Mouse (Mus musculus) layer of hippocampus, adult 18-20 months (tissue): Measurements from ENCODE around the gene Fbxo47. TPM values are rescaled to one million over a fixed set of nuclear protein-coding genes. Genes with fewer than 3 reads are reported as not detected.

ENCODE experiments used
- DNase-seq, 2 experiments: peaks; one replicate each; pipeline ENCODE4 v3.0.0; 2022; ENCODE audit warnings: low spot score in 2 of 2
- long read RNA-seq: library from polyadenylated mRNA; stranded (forward); transcript quantifications from one replicate; pipeline ENCODE4 v2.0.0, GENCODE M21; 2021
- total RNA-seq, 2 experiments: library from RNA; stranded (reverse); gene quantifications; 2 replicates each; pipeline ENCODE4 v1.2.3; 2021

Gene Fbxo47
- 1 to 10 TPM; 1.6 to 2.6 TPM for total RNA-seq
- long read RNA-seq, partial matches to known transcripts, result 0 of 5 reads
- long read RNA-seq, other reads (novel, unspliced or antisense), result 5 of 5 reads

- DNase-seq, result peak; percentile 95 to 97
Measured at GRCm38 (mm10) chr11:97883918-97884600, at the start of gene Fbxo47. TSS of gene Fbxo47 (minus strand) at chr11:97884154.

DNA sequence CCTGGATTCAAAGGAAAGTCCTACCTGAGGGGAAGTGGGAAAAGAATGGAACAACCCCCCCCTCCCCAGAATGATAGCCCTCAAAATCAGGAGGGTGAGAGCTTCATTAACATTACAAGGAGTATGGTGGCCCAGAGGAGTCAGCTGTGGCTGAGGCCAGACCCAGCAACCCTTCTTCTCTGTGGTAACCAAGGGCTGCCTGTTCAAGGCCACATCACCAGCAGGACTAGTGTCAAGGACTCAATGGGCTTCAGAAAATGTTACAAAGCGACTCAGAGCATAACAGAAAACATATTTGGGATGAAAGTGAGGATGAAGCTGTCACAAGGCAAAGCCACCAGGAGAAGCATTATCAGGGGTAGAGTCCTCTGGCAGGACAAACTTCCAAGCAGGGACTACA lies 49.6 kb upstream of the Fbxo47 start:
- DNase-seq, result no peak

- no peak for DNase-seq
Measured at GRCm38 (mm10) chr11:97928905-97929304, 45.0 kb upstream of the Fbxo47 start.

DNA sequence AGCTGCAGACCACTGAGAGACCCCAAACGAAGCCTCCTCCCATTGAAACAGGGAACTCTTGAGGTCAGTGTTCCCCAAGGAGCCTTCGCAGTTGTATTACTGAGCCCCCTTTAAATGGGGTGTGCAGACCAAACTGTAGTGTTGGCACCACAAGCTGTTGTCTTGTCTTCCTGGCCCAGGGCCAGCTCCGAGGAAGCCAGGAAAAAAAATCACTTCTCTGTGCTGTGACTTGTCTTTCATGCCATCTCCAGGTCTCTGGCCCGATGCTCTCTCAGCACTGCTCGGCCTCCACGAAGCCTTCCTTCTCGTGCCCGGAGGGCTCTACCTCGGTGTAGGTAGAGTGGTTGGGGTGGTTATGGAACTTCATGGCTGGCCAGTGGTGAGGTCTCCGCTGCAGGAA lies 40.3 kb upstream of the Fbxo47 start:
- DNase-seq, result no peak

GRCm38 (mm10) chr11:97923639-97924038 lies 39.7 kb upstream of the Fbxo47 start:
- DNase-seq, result no peak

DNA sequence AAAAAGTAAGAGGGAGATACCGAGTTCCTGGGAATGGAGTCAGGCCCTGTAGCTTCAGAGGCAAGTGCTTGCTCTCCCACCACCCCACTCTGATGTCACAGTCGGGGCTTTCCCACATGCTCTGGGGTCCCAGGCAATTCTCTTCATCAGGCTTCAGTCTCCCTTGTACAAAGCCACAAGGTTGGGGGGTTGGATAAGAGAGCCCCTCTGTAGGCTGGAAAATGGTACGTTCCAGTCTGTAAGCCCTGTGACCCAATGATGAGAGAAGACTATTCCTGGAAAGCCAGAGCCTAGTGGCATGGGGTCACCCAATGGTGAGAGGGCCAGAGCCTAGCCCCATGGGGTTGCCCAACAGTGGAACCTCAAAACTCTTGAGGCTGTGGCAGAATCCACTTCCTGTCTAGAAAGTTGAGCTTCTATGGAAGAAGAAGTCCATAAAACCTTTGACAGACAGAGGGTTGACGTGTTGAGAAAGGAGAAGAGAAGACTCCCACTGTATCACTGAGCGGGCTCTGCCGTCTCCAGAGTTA lies 32.1 kb upstream of the Fbxo47 start:
- DNase-seq, result no peak

DNA sequence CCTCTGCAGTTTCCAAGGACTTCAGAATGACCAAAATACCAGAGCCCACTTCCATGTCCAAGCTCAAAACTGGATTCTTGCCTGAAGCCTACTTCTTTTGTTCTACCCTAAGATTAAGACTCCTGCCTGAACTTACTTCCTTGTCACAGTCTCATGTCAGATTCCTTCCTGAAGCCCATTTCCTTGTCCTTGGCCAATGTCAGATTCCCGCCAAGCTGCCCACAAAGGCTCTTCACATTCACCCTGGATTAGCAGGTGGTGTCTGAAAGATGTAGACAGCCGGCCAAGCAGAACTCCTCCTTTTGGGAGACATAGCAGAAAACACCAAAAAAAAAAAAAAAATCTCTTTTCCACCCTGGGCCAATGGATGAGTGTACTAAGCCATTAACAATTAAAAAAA lies 31.5 kb upstream of the Fbxo47 start:
- no peak for DNase-seq

- no peak for DNase-seq
Measured at GRCm38 (mm10) chr11:97913111-97913510, 29.2 kb upstream of the Fbxo47 start.

- DNase-seq, result peak in 1 of 2 experiments; percentile 22
Measured at GRCm38 (mm10) chr11:97908634-97909348, 24.8 kb upstream of the Fbxo47 start.

DNA sequence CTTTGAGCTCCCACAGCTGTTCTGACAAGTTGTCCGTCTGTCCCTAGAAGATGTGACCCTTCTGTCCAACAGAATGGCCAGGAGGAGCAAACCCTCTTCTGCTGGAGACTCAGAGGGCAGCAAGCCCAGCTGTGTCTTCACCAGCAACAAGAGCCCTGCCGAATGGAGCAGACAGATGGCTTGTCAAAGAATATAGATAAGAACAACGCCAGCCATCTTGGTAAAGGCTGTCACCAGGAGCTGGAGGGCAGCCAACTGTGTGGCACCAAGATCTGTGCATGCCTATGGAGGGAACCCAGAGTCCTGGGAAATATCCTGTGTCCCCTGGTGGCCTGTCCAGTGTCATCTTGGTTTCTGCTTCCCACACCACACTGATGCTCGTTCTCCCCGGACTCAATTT lies 24.0 kb upstream of the Fbxo47 start:
- no peak for DNase-seq

- DNase-seq, result no peak
Measured at GRCm38 (mm10) chr11:97906905-97907304, 23.0 kb upstream of the Fbxo47 start.

DNA sequence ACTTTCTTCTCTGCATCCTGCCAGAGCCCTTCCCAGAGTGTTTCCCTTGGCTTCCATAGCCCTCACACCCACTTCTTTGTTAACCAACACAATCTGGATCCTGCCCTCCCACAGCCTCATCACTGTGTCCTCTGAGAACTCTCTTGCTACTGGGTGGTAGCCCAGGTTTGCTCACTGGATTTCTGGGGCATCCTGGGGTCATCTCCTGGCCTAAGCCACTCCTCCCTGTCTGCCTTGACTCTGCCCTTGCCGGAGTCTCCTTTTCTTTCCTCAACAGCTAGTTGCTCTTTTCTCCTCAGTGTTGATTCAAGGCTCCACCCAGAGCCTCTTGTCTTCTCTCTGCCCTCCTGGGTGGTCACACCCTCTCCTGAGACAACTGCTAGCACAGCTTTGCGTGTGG lies 22.0 kb upstream of the Fbxo47 start:
- no peak for DNase-seq

GRCm38 (mm10) chr11:97905540-97905939 lies 21.6 kb upstream of the Fbxo47 start:
- DNase-seq, result no peak

GRCm38 (mm10) chr11:97904801-97905200 lies 20.8 kb upstream of the Fbxo47 start:
- no peak for DNase-seq

DNA sequence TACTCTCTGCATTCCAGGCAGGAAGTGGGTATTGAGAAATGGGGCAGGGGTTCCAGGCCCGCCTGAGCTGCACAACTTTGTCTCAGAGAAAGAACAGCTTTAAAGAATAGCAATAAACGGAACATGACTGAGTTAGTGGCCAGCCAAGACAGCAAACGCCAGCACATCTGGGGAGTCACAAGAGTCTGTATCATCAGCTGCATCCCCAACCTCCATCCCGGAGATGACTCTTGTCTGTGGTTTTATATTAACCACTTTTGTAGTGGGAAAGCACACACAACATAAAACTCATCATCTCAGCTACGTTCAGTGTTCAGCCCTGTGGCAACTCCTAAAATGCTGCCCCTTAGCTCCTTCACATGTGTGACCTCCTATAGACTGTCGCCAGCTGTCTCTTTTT lies 17.9 kb upstream of the Fbxo47 start:
- DNase-seq, result no peak

GRCm38 (mm10) chr11:97899822-97900221 lies 15.9 kb upstream of the Fbxo47 start:
- DNase-seq, result peak; percentile 85 to 95

- no peak for DNase-seq
Measured at GRCm38 (mm10) chr11:97897568-97898185, 13.7 kb upstream of the Fbxo47 start.

GRCm38 (mm10) chr11:97896655-97897054 lies 12.7 kb upstream of the Fbxo47 start:
- no peak for DNase-seq

DNA sequence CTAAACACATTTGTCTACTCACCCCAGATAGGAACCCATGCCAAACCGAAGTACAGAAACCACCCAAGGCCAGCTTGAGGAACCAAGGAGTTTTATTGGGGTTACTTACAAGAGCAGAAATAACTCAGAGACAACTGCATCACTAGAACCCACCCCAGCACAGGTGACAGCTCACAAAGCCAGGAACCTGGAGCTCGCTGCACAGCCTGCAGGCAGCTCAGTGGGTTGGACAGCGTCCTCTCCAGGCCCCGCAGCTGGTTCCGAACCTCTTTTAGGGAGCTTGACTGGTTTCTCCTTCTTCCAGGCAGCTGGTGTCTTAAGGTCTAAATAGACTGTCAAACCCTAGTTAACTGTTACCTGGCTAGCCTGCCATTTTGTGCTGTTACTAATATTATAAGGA lies 7.9 kb upstream of the Fbxo47 start:
- no peak for DNase-seq

GRCm38 (mm10) chr11:97885296-97885915 lies 1.5 kb upstream of the Fbxo47 start:
- DNase-seq, result no peak

GRCm38 (mm10) chr11:97884601-97885185 lies 739 bp upstream of the Fbxo47 start:
- DNase-seq, result no peak
